Mouse (Mus musculus) lung, adult 2 months (tissue): Measurements from ENCODE around the gene Prdm11. TPM values are rescaled to one million over a fixed set of nuclear protein-coding genes. Genes with fewer than 3 reads are reported as not detected.

Experiments used
- DNase-seq: peaks from one replicate; pipeline ENCODE4 v3.0.0; 2022
- H3K4me1 ChIP-seq: fragments of 200-500 bp; 2 replicates; pipeline ENCODE4 v1.6.1; 2011; ENCODE audit warnings: low read length; ENCODE audit not compliant: control insufficient read depth, insufficient read depth
- H3K4me3 ChIP-seq: fragments of 200-500 bp; replicated peaks from 2 replicates; pipeline ENCODE3; 2011; ENCODE audit warnings: low read depth, mild to moderate bottlenecking, control low read depth, low read length; ENCODE audit errors: extremely low read depth
- CTCF ChIP-seq: fragments of 200-500 bp; IDR thresholded peaks from 2 replicates; pipeline ENCODE4 v1.5.1; 2011; ENCODE audit warnings: mild to moderate bottlenecking, low read length, control low read depth; ENCODE audit not compliant: insufficient read depth
- POLR2A ChIP-seq: fragments of 200-500 bp; IDR thresholded peaks from 2 replicates; pipeline ENCODE4 v1.6.1; 2011; ENCODE audit warnings: low read depth, mild to moderate bottlenecking, control low read depth, low read length, borderline replicate concordance; ENCODE audit errors: extremely low read depth
- WGBS: fragments of 180-500 bp; shearing (Covaris S2); methylation state at CpG from one replicate; pipeline ENCODE4 v1.1.7; 2018; 5-methylcytosine and 5-hydroxymethylcytosine counted together
- polyA plus RNA-seq: library from polyadenylated mRNA; depleted of rRNA; stranded (reverse); fragments of >200 nt; gene quantifications from 2 replicates; pipeline ENCODE4 v1.2.3, GENCODE M21; 2012

The Prdm11 gene
- polyA plus RNA-seq, 1 experiment, result 12.3 TPM

GRCm38 (mm10) chr2:92954404-92955114 lies 91.4 kb downstream of the Prdm11 start:
- WGBS, result 34% methylated on average over 11 of the region's 11 CpGs
- peak; percentile 73 for DNase-seq
- no peaks in the 10 kb centered on the region for H3K4me1 ChIP-seq
- TF ChIP-seq POLR2A, result no peak
- TF ChIP-seq CTCF, result peak; percentile 97
- no peak overlapping the region for H3K4me3 ChIP-seq

- Histone ChIP-seq H3K4me1 (no peaks in the 10 kb centered on the region), H3K4me3 (no peak overlapping the region)
- 93% methylated on average over 17 of the region's 17 CpGs for WGBS
- TF ChIP-seq CTCF (no peak), POLR2A (no peak)
- DNase-seq, result no peak
Observed at GRCm38 (mm10) chr2:92953450-92953849, 92.5 kb downstream of the Prdm11 start.

- 48% methylated on average over 1 of the region's 1 CpGs for WGBS
- Histone ChIP-seq H3K4me1 (no peaks in the 10 kb centered on the region), H3K4me3 (no peak overlapping the region)
- TF ChIP-seq CTCF, result no peak
- no peak for TF ChIP-seq POLR2A
- no peak for DNase-seq
Observed at GRCm38 (mm10) chr2:92949518-92949917, 96.4 kb downstream of the Prdm11 start.

- WGBS, result 72% methylated on average over 7 of the region's 7 CpGs
- TF ChIP-seq CTCF, result no peak
- no peak overlapping the region for H3K4me3 ChIP-seq
- no peaks in the 10 kb centered on the region for H3K4me1 ChIP-seq
- no peak for DNase-seq
Observed at GRCm38 (mm10) chr2:92948699-92949300, 97.2 kb downstream of the Prdm11 start.

GRCm38 (mm10) chr2:92947981-92948698 lies 97.8 kb downstream of the Prdm11 start:
- DNase-seq, result no peak
- Histone ChIP-seq H3K4me1 (no peaks in the 10 kb centered on the region), H3K4me3 (no peak overlapping the region)
- TF ChIP-seq CTCF, result no peak
- 12% methylated on average over 12 of the region's 12 CpGs for WGBS

GRCm38 (mm10) chr2:92945824-92946598 lies 100.0 kb downstream of the Prdm11 start:
- no peak overlapping the region for H3K4me3 ChIP-seq
- 87% methylated on average over 11 of the region's 11 CpGs for WGBS
- no peak for TF ChIP-seq POLR2A
- TF ChIP-seq CTCF, result no peak
- no peak for DNase-seq
- H3K4me1 ChIP-seq, result no peaks in the 10 kb centered on the region

- no peak overlapping the region for H3K4me3 ChIP-seq
- DNase-seq, result no peak
- H3K4me1 ChIP-seq, result no peaks in the 10 kb centered on the region
- 83% methylated on average over 11 of the region's 11 CpGs for WGBS
- TF ChIP-seq CTCF, result no peak
- TF ChIP-seq POLR2A, result no peak
Observed at GRCm38 (mm10) chr2:92945125-92945746, 100.7 kb downstream of the Prdm11 start.

GRCm38 (mm10) chr2:92944356-92944755 lies 101.6 kb downstream of the Prdm11 start:
- TF ChIP-seq CTCF (no peak), POLR2A (no peak)
- 83% methylated on average over 3 of the region's 3 CpGs for WGBS
- Histone ChIP-seq H3K4me3 (no peak overlapping the region), H3K4me1 (no peaks in the 10 kb centered on the region)
- DNase-seq, result no peak

GRCm38 (mm10) chr2:92943406-92943805 lies 102.6 kb downstream of the Prdm11 start:
- no peak for DNase-seq

More at GRCm38 (mm10) chr2:92943406-92943805, 102.6 kb downstream of the Prdm11 start:
- Histone ChIP-seq H3K4me1 (no peaks in the 10 kb centered on the region), H3K4me3 (no peak overlapping the region)
- WGBS, result 91% methylated on average over 3 of the region's 3 CpGs
- TF ChIP-seq POLR2A (no peak), CTCF (no peak)
